Mouse (Mus musculus): ENCODE measurements around the gene Nono. TPM values are rescaled to one million over a fixed set of nuclear protein-coding genes. Genes with fewer than 3 reads are reported as not detected.
A peak's percentile ranks its signal among the peaks of the same experiment; 100 is the strongest.
"Not testable (repeated sequence)": the region's sequence is repeated elsewhere in the genome, so short reads cannot be mapped to it uniquely, and the experiment has no call there.

Nono gene
- polyA plus RNA-seq, 1 experiment from 2014 or later, result 101 TPM

- H3K36me3 ChIP-seq (ENCODE audit: control insufficient read depth, insufficient read depth), result no peaks in the 10 kb centered on the region; the same call in 1 of the 2 replicates
- 90% methylated on average over 4 of the region's 4 CpGs for WGBS
- H3K4me1 ChIP-seq (replicated peaks; ENCODE audit: control insufficient read depth, insufficient read depth, low read length), result no peaks in the 10 kb centered on the region
- H3K27ac ChIP-seq (ENCODE audit: low read depth, low read length), result no peak overlapping the region
- H3K9me3 ChIP-seq (ENCODE audit: control insufficient read depth), result no peaks in the 10 kb centered on the region
- ATAC-seq, result no peak
- H3K27me3 ChIP-seq (replicated peaks; ENCODE audit: control insufficient read depth, insufficient read depth, low read length), result no peaks in the 10 kb centered on the region
- no peak overlapping the region for H3K9ac ChIP-seq (ENCODE audit: low read depth, low read length)
- no peak for TF ChIP-seq CTCF (IDR thresholded peaks at IDR 0.05; ENCODE audit: low read depth)
- H3K4me3 ChIP-seq (ENCODE audit: low read depth, low read length), result no peak overlapping the region
- H3K4me2 ChIP-seq (replicated peaks; ENCODE audit: low read depth), result no peak overlapping the region
These were observed 43.1 kb downstream of the Nono start for GRCm38 (mm10) chrX:101472202-101472601.

- ATAC-seq, result no peak
- H3K4me2 ChIP-seq (replicated peaks; ENCODE audit: low read depth), result no peak overlapping the region
- 78% methylated on average over 6 of the region's 6 CpGs for WGBS
- no peaks in the 10 kb centered on the region for H3K4me1 ChIP-seq (replicated peaks; ENCODE audit: control insufficient read depth, insufficient read depth, low read length)
- H3K9me3 ChIP-seq (ENCODE audit: control insufficient read depth), result no peaks in the 10 kb centered on the region
- no peaks in the 10 kb centered on the region for H3K36me3 ChIP-seq (ENCODE audit: control insufficient read depth, insufficient read depth)
- H3K27ac ChIP-seq (ENCODE audit: low read depth, low read length), result no peak overlapping the region
- H3K4me3 ChIP-seq (ENCODE audit: low read depth, low read length), result no peak overlapping the region
- H3K9ac ChIP-seq (ENCODE audit: low read depth, low read length), result no peak overlapping the region
- TF ChIP-seq CTCF (IDR thresholded peaks at IDR 0.05; ENCODE audit: low read depth), result no peak
- no peaks in the 10 kb centered on the region for H3K27me3 ChIP-seq (replicated peaks; ENCODE audit: control insufficient read depth, insufficient read depth, low read length)
These were observed 52.7 kb downstream of the Nono start for GRCm38 (mm10) chrX:101481604-101482350.

DNA sequence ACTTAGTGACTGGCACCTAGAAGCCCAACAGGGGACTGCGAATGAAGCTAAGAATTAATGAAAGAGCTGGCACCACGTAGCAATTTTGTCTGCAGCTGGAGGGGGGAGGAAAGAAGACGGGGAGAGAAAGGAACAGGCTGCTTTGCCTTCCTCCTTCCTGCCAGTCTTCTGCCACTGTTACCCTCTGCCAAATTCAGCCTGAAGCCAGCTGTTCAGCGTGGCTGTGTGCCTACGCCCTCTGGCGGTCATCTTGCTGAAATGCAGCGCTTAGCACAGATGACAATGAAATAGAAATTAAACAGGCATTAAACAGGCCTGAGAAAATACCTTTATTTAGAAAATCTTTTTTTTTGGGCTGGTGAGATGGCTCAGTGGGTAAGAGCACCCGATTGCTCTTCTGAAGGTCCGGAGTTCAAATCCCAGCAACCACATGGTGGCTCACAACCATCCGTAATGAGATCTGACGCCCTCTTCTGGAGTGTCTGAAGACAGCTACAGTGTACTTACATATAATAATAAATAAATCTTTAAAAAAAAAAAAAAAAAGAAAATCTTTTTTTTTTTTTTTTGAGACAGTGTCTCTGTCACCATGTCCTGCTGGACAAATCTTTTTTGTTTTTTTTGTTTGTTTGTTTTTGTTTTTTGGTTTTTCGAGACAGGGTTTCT, 57.5 kb downstream of the Nono start:
- not testable (repeated sequence) for ATAC-seq
- 29% methylated on average over 10 of the region's 12 CpGs for WGBS
- TF ChIP-seq CTCF (IDR thresholded peaks at IDR 0.05; ENCODE audit: low read depth), result peak; percentile 81

More for the DNA sequence above, 57.5 kb downstream of the Nono start:
- not testable (repeated sequence) for H3K9ac ChIP-seq (ENCODE audit: low read depth, low read length); H3K9me3 ChIP-seq (ENCODE audit: control insufficient read depth); H3K4me1 ChIP-seq (replicated peaks; ENCODE audit: control insufficient read depth, insufficient read depth, low read length); H3K27ac ChIP-seq (ENCODE audit: low read depth, low read length); H3K27me3 ChIP-seq (replicated peaks; ENCODE audit: control insufficient read depth, insufficient read depth, low read length); H3K4me2 ChIP-seq (replicated peaks; ENCODE audit: low read depth); H3K4me3 ChIP-seq (ENCODE audit: low read depth, low read length); H3K36me3 ChIP-seq (ENCODE audit: control insufficient read depth, insufficient read depth)

Other genes starting within 250 kb of the Nono start
- 44.3 and 44.9 TPM in 2 replicates for gene Snx12, start 206.8 kb upstream of the Nono start, polyA plus RNA-seq (2015; fragmentation: Nextera tagmentation; extraction: Ambion mirVana)
- 1.4 and 1.6 TPM in 2 replicates for gene Foxo4, start 174.8 kb upstream of the Nono start, polyA plus RNA-seq (2015; fragmentation: Nextera tagmentation; extraction: Ambion mirVana)
- gene Gm614, start 165.3 kb upstream of the Nono start, polyA plus RNA-seq (2015; fragmentation: Nextera tagmentation; extraction: Ambion mirVana), result not detected in 2 replicates
- 4.6 and 6.1 TPM in 2 replicates for gene Il2rg, start 161.1 kb upstream of the Nono start, polyA plus RNA-seq (2015; fragmentation: Nextera tagmentation; extraction: Ambion mirVana)
- not detected in 2 replicates for gene Gm20489, start 160.3 kb upstream of the Nono start, polyA plus RNA-seq (2015; fragmentation: Nextera tagmentation; extraction: Ambion mirVana)
- gene Med12, start 155.3 kb upstream of the Nono start, polyA plus RNA-seq (2015; fragmentation: Nextera tagmentation; extraction: Ambion mirVana), result 13.9 and 14.0 TPM in 2 replicates
- 1.5 and 2.2 TPM in 2 replicates for gene Nlgn3, start 130.2 kb upstream of the Nono start, polyA plus RNA-seq (2015; fragmentation: Nextera tagmentation; extraction: Ambion mirVana)
- 105 and 119 TPM in 2 replicates for gene Gjb1, start 52.9 kb upstream of the Nono start, polyA plus RNA-seq (2015; fragmentation: Nextera tagmentation; extraction: Ambion mirVana)
- 9.8 and 10.6 TPM in 2 replicates for gene Zmym3, start 8.5 kb upstream of the Nono start, polyA plus RNA-seq (2015; fragmentation: Nextera tagmentation; extraction: Ambion mirVana)
- gene Itgb1bp2, start 19.8 kb downstream of the Nono start, polyA plus RNA-seq (2015; fragmentation: Nextera tagmentation; extraction: Ambion mirVana), result 0.25 and 0.29 TPM in 2 replicates
- 3.2 and 3.5 TPM in 2 replicates for gene Taf1, start 103.4 kb downstream of the Nono start, polyA plus RNA-seq (2015; fragmentation: Nextera tagmentation; extraction: Ambion mirVana)
- gene Ogt, start 210.7 kb downstream of the Nono start, polyA plus RNA-seq (2015; fragmentation: Nextera tagmentation; extraction: Ambion mirVana), result 38.5 and 38.7 TPM in 2 replicates

Data from intestine, postnatal 0 days (tissue).